Mouse (Mus musculus): ENCODE results near the gene Bpnt1.

Bpnt1 gene

DNA sequence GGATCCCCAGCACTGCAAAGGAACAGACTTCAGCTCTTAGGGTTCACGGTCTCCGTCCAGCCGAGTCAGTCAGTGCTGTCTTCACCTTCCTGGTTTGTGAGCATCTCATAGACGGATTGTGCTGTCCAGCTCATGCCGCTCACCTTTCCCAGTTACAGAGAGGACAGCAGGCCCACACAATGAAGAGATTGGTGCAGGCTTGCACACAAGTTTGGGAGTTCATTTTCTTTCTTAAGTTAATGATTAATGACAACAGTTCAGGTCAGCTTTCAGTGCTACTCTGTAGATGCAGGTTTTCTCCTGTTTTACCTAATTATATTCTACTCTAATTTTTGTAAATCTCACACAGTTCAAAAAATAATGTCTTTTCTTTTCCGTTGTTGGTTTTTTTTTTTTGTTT is 38.0 kb downstream of the Bpnt1 start:
- in situ Hi-C loops (cut with MboI, MseI): loop anchor here in 1 of 2 experiments (5.0 kb wide), 1 partner anchor 42 kb away; no protein-coding TSS in a partner anchor

DNA sequence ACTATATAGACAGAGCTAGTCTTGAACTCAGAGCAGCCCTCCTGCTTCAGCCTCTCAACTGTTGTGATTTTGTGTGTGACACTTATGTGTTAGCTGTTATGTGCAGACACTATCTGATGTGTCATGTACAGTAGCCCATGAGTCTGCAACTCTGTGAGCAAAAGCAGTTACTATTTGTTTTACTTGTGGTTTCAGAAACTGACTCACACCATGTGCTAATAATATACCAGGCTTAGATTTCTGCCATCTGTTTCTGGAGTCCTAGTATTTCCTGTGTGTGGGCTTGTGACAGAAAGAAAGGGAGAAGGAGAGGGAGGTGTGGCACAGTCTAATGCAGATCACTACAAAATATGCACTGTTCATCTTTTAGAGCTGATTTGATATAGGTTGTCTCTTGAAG is 44.4 kb downstream of the Bpnt1 start:
- in situ Hi-C loops (cut with MboI, MseI): no loop called here

DNA sequence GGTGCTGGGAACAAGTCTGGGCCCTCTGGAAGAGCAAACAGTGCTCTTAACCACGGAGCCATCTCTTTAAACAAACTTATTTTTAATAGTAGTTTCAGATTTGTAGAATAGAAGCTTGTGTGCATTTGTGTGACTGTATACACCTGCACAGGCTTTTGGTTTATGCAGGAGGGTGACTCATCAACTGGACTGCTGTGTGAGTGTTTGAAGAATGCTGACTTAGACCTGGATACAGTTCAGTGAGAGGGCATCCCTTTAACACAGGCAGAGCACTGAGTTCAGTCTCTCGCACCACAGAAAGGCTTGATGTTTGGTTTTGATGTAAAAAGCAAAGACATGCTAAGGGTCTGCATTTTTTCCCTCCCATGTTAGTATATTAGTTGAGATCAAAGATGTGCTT is 45.5 kb downstream of the Bpnt1 start:
- in situ Hi-C loops (cut with MboI, MseI): no loop called here

- in situ Hi-C loops (cut with MboI, MseI): no loop called here
Observed at GRCm38 (mm10) chr1:185401615-185402014, 69.7 kb downstream of the Bpnt1 start.

GRCm38 (mm10) chr1:185404021-185404420 is 72.1 kb downstream of the Bpnt1 start:
- in situ Hi-C loops (cut with MboI, MseI): no loop called here

- in situ Hi-C loops (cut with MboI, MseI): no loop called here
Observed at GRCm38 (mm10) chr1:185405921-185406320, 74.0 kb downstream of the Bpnt1 start.
